Mouse (Mus musculus) liver, embryonic 12.5 days (tissue): ENCODE results near the gene Lrig3. TPM values are rescaled to one million over a fixed set of nuclear protein-coding genes. Genes with fewer than 3 reads are reported as not detected.

ENCODE experiments used
- ATAC-seq: fragments of 200-750 bp; cut with Nextera tagmentation; 2 replicates; pipeline ENCODE4 v1.8.0; 2017; ENCODE audit warnings: moderate number of reproducible peaks, mild to moderate bottlenecking, moderate library complexity
- H3K27ac ChIP-seq: fragments of 300-500 bp; sonication (generic); 2 replicates; pipeline ENCODE4 v1.5.1; 2016; ENCODE audit warnings: mild to moderate bottlenecking
- H3K27me3 ChIP-seq: fragments of 300-500 bp; sonication (generic); replicated peaks from 2 replicates; pipeline ENCODE4 v1.6.1; 2016; ENCODE audit warnings: mild to moderate bottlenecking, moderate library complexity
- H3K36me3 ChIP-seq: fragments of 300-500 bp; sonication (generic); 2 replicates; pipeline ENCODE4 v1.6.1; 2016; ENCODE audit warnings: mild to moderate bottlenecking, moderate library complexity
- H3K4me1 ChIP-seq: fragments of 300-500 bp; sonication (generic); 2 replicates; pipeline ENCODE4 v1.6.1; 2016
- H3K4me2 ChIP-seq: fragments of 300-500 bp; sonication (generic); 2 replicates; pipeline ENCODE4 v1.6.1; 2016; ENCODE audit warnings: mild to moderate bottlenecking, moderate library complexity
- H3K4me3 ChIP-seq: fragments of 300-500 bp; sonication (generic); 2 replicates; pipeline ENCODE4 v1.5.1; 2016; ENCODE audit warnings: mild to moderate bottlenecking, moderate library complexity
- H3K9ac ChIP-seq: fragments of 300-500 bp; sonication (generic); 2 replicates; pipeline ENCODE4 v1.6.1; 2016; ENCODE audit warnings: mild to moderate bottlenecking, moderate library complexity
- H3K9me3 ChIP-seq: fragments of 300-500 bp; sonication (generic); replicated peaks from 2 replicates; pipeline ENCODE4 v1.6.1; 2016; ENCODE audit warnings: mild to moderate bottlenecking, moderate library complexity
- WGBS: fragments of 180-500 bp; shearing (Covaris S2); methylation state at CpG from one replicate; pipeline ENCODE4 v1.1.7; 2016; ENCODE audit not compliant: insufficient replicate concordance; 5-methylcytosine and 5-hydroxymethylcytosine counted together
- polyA plus RNA-seq: library from polyadenylated mRNA; unstranded; fragments of >200 nt; fragmentation: Nextera tagmentation; extraction: Ambion mirVana; gene quantifications from 2 replicates; pipeline ENCODE4 v1.2.1, GENCODE M21; 2016

Lrig3 gene
- polyA plus RNA-seq = 1.8 and 1.9 TPM in 2 replicates

- H3K36me3 ChIP-seq = no peaks in the 10 kb centered on the region
- H3K27me3 ChIP-seq = peaks cover 47% of the 10 kb centered on the region
- peak within 1 kb of the TSS; percentile 65 for H3K9ac ChIP-seq
- H3K9me3 ChIP-seq = no peaks in the 10 kb centered on the region
- WGBS = under 1% methylated on average over 62 of the region's 62 CpGs
- H3K4me3 ChIP-seq = peak within 1 kb of the TSS; percentile 60
- ATAC-seq = peak; percentile 71
- H3K4me2 ChIP-seq = peak within 1 kb of the TSS; percentile 76
- H3K27ac ChIP-seq = peak within 1 kb of the TSS; percentile 40; the same call in 1 of the 2 replicates
- H3K4me1 ChIP-seq = peaks cover 17% of the 10 kb centered on the region; the same call in 1 of the 2 replicates
Measured at GRCm38 (mm10) chr10:125965968-125966480, at the start of gene Lrig3. TSS of gene Lrig3 (plus strand) at chr10:125966168.

- H3K4me2 ChIP-seq = no peak overlapping the region
- H3K4me1 ChIP-seq = no peaks in the 10 kb centered on the region
- H3K4me3 ChIP-seq = no peak overlapping the region
- ATAC-seq = no peak
- WGBS = 43% methylated on average over 6 of the region's 6 CpGs
- H3K36me3 ChIP-seq = no peaks in the 10 kb centered on the region
- H3K9me3 ChIP-seq = no peaks in the 10 kb centered on the region
- H3K9ac ChIP-seq = no peak overlapping the region
- no peaks in the 10 kb centered on the region for H3K27me3 ChIP-seq
- H3K27ac ChIP-seq = no peak overlapping the region
Measured at GRCm38 (mm10) chr10:125916781-125917180, 49.2 kb upstream of the Lrig3 start.

- no peak overlapping the region for H3K4me3 ChIP-seq
- 14% methylated on average over 9 of the region's 9 CpGs for WGBS
- H3K27me3 ChIP-seq = no peaks in the 10 kb centered on the region
- no peak overlapping the region for H3K27ac ChIP-seq
- no peak for ATAC-seq
- H3K4me2 ChIP-seq = no peak overlapping the region
- no peaks in the 10 kb centered on the region for H3K36me3 ChIP-seq
- no peaks in the 10 kb centered on the region for H3K9me3 ChIP-seq
- no peak overlapping the region for H3K9ac ChIP-seq
- no peaks in the 10 kb centered on the region for H3K4me1 ChIP-seq
Measured at GRCm38 (mm10) chr10:125917436-125917871, 48.5 kb upstream of the Lrig3 start.

GRCm38 (mm10) chr10:125918994-125919393 is 47.0 kb upstream of the Lrig3 start:
- H3K36me3 ChIP-seq = no peaks in the 10 kb centered on the region
- no peak overlapping the region for H3K27ac ChIP-seq
- no peaks in the 10 kb centered on the region for H3K27me3 ChIP-seq
- no peaks in the 10 kb centered on the region for H3K9me3 ChIP-seq
- no peaks in the 10 kb centered on the region for H3K4me1 ChIP-seq
- ATAC-seq = no peak
- 78% methylated on average over 1 of the region's 1 CpGs for WGBS
- H3K4me3 ChIP-seq = no peak overlapping the region
- H3K4me2 ChIP-seq = no peak overlapping the region
- H3K9ac ChIP-seq = no peak overlapping the region

- H3K9me3 ChIP-seq = no peaks in the 10 kb centered on the region
- H3K36me3 ChIP-seq = no peaks in the 10 kb centered on the region
- no peaks in the 10 kb centered on the region for H3K27me3 ChIP-seq
- no peak overlapping the region for H3K27ac ChIP-seq
- no peak overlapping the region for H3K4me3 ChIP-seq
- 38% methylated on average over 6 of the region's 6 CpGs for WGBS
- H3K4me1 ChIP-seq = no peaks in the 10 kb centered on the region
- no peak overlapping the region for H3K4me2 ChIP-seq
- no peak overlapping the region for H3K9ac ChIP-seq
- no peak for ATAC-seq
Measured at GRCm38 (mm10) chr10:125921654-125922446, 44.1 kb upstream of the Lrig3 start.

GRCm38 (mm10) chr10:125929961-125930360 is 36.0 kb upstream of the Lrig3 start:
- no peak overlapping the region for H3K27ac ChIP-seq
- H3K4me1 ChIP-seq = no peaks in the 10 kb centered on the region
- no peak overlapping the region for H3K4me3 ChIP-seq
- WGBS = 67% methylated on average over 3 of the region's 3 CpGs
- no peak for ATAC-seq
- H3K9ac ChIP-seq = no peak overlapping the region
- H3K4me2 ChIP-seq = no peak overlapping the region
- H3K27me3 ChIP-seq = no peaks in the 10 kb centered on the region
- H3K9me3 ChIP-seq = no peaks in the 10 kb centered on the region
- no peaks in the 10 kb centered on the region for H3K36me3 ChIP-seq

- Histone ChIP-seq H3K9me3 (no peaks in the 10 kb centered on the region), H3K4me2 (no peak overlapping the region), H3K36me3 (no peaks in the 10 kb centered on the region), H3K27me3 (no peaks in the 10 kb centered on the region), H3K9ac (no peak overlapping the region), H3K4me1 (no peaks in the 10 kb centered on the region), H3K4me3 (no peak overlapping the region), H3K27ac (no peak overlapping the region)
- WGBS = 63% methylated on average over 6 of the region's 6 CpGs
- no peak for ATAC-seq
Measured at GRCm38 (mm10) chr10:125933388-125933787, 32.6 kb upstream of the Lrig3 start.

- Histone ChIP-seq H3K4me3 (no peak overlapping the region), H3K4me1 (no peaks in the 10 kb centered on the region), H3K9ac (no peak overlapping the region), H3K9me3 (no peaks in the 10 kb centered on the region), H3K4me2 (no peak overlapping the region), H3K36me3 (no peaks in the 10 kb centered on the region), H3K27ac (no peak overlapping the region), H3K27me3 (no peaks in the 10 kb centered on the region)
- 73% methylated on average over 3 of the region's 3 CpGs for WGBS
- ATAC-seq = no peak
Measured at GRCm38 (mm10) chr10:125934095-125934494, 31.9 kb upstream of the Lrig3 start.

- Histone ChIP-seq H3K9me3 (no peaks in the 10 kb centered on the region), H3K4me2 (no peak overlapping the region), H3K4me1 (no peaks in the 10 kb centered on the region), H3K27ac (no peak overlapping the region), H3K9ac (no peak overlapping the region), H3K4me3 (no peak overlapping the region), H3K36me3 (no peaks in the 10 kb centered on the region), H3K27me3 (no peaks in the 10 kb centered on the region)
- no peak for ATAC-seq
- WGBS = 31% methylated on average over 11 of the region's 11 CpGs
Measured at GRCm38 (mm10) chr10:125937517-125938497, 28.2 kb upstream of the Lrig3 start.

- no peak overlapping the region for H3K4me2 ChIP-seq
- H3K4me1 ChIP-seq = no peaks in the 10 kb centered on the region
- no peak overlapping the region for H3K27ac ChIP-seq
- no peaks in the 10 kb centered on the region for H3K27me3 ChIP-seq
- ATAC-seq = no peak
- H3K9me3 ChIP-seq = no peaks in the 10 kb centered on the region
- no peak overlapping the region for H3K9ac ChIP-seq
- no peaks in the 10 kb centered on the region for H3K36me3 ChIP-seq
- 68% methylated on average over 12 of the region's 12 CpGs for WGBS
- no peak overlapping the region for H3K4me3 ChIP-seq
Measured at GRCm38 (mm10) chr10:125938528-125939402, 27.2 kb upstream of the Lrig3 start.
